Mouse (Mus musculus) lung, embryonic 16.5 days (tissue): ENCODE results near the gene Smim12. TPM values are rescaled to one million over a fixed set of nuclear protein-coding genes. Genes with fewer than 3 reads are reported as not detected.

Experiments used
- ATAC-seq: fragments of 200-750 bp; cut with Nextera tagmentation; 2 replicates; pipeline ENCODE4 v1.8.0; 2017; ENCODE audit warnings: low read depth, mild to moderate bottlenecking, moderate library complexity
- H3K27ac ChIP-seq: fragments of 300-500 bp; sonication (generic); 2 replicates; pipeline ENCODE4 v1.5.1; 2014; ENCODE audit warnings: mild to moderate bottlenecking, control low read depth, low read length
- H3K27me3 ChIP-seq: fragments of 300-500 bp; sonication (generic); 2 replicates; pipeline ENCODE4 v1.6.1; 2014; ENCODE audit warnings: low read depth, low read length, mixed read lengths; ENCODE audit not compliant: control insufficient read depth, insufficient read depth
- H3K36me3 ChIP-seq: fragments of 300-500 bp; sonication (generic); 2 replicates; pipeline ENCODE4 v1.6.1; 2014; ENCODE audit warnings: low read length; ENCODE audit not compliant: control insufficient read depth, insufficient read depth
- H3K4me1 ChIP-seq: fragments of 300-500 bp; sonication (generic); replicated peaks from 2 replicates; pipeline ENCODE4 v1.6.1; 2014; ENCODE audit warnings: low read length, mixed read lengths; ENCODE audit not compliant: control insufficient read depth, insufficient read depth
- H3K4me2 ChIP-seq: fragments of 300-500 bp; sonication (generic); 2 replicates; pipeline ENCODE4 v1.6.1; 2014; ENCODE audit warnings: low read depth, low read length, control low read depth
- H3K4me3 ChIP-seq: fragments of 300-500 bp; sonication (generic); 2 replicates; pipeline ENCODE4 v1.5.1; 2014; ENCODE audit warnings: mild to moderate bottlenecking, low read length, control low read depth
- H3K9ac ChIP-seq: fragments of 300-500 bp; sonication (generic); 2 replicates; pipeline ENCODE4 v1.6.1; 2014; ENCODE audit warnings: low read length, control low read depth
- H3K9me3 ChIP-seq: fragments of 300-500 bp; sonication (generic); 2 replicates; pipeline ENCODE4 v1.6.1; 2016; ENCODE audit warnings: low read length; ENCODE audit not compliant: control insufficient read depth
- WGBS: fragments of 180-500 bp; shearing (Covaris S2); extraction: QIAGEN DNeasy Blood & Tissue Kit; methylation state at CpG from one replicate; pipeline ENCODE4 v1.1.7; 2014; 5-methylcytosine and 5-hydroxymethylcytosine counted together
- polyA plus RNA-seq: library from polyadenylated mRNA; unstranded; fragments of >200 nt; fragmentation: Nextera tagmentation; extraction: Ambion mirVana; gene quantifications from 2 replicates; pipeline ENCODE4 v1.2.1, GENCODE M21; 2015

Smim12 gene
- polyA plus RNA-seq, 1 experiment from 2014 or later, result 64.5 TPM

DNA sequence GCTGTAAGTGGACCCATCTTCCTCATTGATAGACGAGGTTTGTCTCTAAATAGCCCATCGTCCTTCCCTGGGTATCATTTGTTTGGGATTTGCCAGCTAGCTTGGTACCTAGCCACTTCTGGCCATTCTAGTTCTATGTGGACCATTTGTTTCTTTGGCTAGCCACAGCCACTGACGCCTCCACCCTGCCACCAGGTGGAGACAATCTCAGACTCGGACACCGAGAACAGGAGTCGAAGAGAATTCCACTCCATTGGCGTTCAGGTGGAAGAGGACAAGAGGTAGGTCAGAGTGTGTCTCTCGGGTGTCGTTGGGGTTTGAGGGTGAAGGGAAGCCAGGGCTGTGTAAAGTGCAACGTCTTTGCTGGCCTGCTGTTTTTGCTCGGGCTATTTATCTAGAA lies 28.5 kb upstream of the Smim12 start:
- Histone ChIP-seq H3K27ac (no peak overlapping the region), H3K9me3 (no peaks in the 10 kb centered on the region), H3K4me2 (no peak overlapping the region), H3K27me3 (peaks cover 18% of the 10 kb centered on the region), H3K36me3 (no peaks in the 10 kb centered on the region), H3K9ac (no peak overlapping the region), H3K4me3 (no peak overlapping the region), H3K4me1 (no peaks in the 10 kb centered on the region)
- no peak for ATAC-seq
- 42% methylated on average over 11 of the region's 11 CpGs for WGBS

DNA sequence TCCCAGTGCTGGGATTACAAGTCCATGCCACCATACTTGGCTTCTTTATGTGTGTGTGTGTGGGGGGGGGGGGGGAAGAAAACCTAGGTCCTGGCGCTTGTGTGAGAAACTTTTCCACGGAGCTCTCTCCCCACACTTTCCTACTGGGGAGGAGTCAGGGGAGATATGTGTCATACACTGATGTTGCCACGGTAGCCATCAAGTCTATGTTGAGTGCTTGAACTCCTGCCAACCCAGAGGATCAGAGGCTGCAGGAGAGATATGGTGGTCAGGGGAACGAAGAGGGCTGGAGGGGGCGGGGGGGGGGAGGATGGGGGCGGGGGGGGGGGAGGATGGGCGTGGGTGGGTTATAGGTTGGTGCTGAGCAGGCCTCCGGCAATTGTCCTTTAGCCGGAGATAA lies 27.8 kb upstream of the Smim12 start:
- Histone ChIP-seq H3K4me1 (no peaks in the 10 kb centered on the region), H3K4me3 (no peak overlapping the region), H3K9ac (no peak overlapping the region), H3K36me3 (no peaks in the 10 kb centered on the region), H3K27me3 (peaks cover 18% of the 10 kb centered on the region), H3K4me2 (no peak overlapping the region), H3K27ac (no peak overlapping the region), H3K9me3 (no peaks in the 10 kb centered on the region)
- no peak for ATAC-seq
- WGBS, result 41% methylated on average over 6 of the region's 9 CpGs

DNA sequence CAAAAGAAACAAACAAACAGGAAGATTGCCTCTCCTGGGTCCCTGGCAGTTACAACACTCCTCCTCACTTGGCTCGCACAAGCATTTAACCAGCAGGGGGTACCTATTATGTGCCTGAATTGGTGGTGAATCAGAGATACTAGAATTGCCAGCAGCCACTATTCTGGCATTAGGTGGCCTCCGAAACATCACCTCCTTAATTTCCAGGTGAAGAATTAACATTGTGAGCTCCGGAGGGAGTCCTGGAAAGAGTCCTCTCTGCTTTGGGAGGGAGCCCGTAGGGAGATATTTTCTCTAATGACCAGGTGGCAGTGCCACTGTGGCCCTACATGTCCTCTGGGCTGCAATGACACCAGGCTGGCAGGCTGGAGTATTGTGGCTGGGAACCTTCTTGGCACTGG lies 27.3 kb upstream of the Smim12 start:
- no peaks in the 10 kb centered on the region for H3K4me1 ChIP-seq
- no peaks in the 10 kb centered on the region for H3K9me3 ChIP-seq
- 70% methylated on average over 4 of the region's 4 CpGs for WGBS
- no peak for ATAC-seq
- H3K36me3 ChIP-seq, result no peaks in the 10 kb centered on the region
- no peak overlapping the region for H3K4me2 ChIP-seq
- no peak overlapping the region for H3K27ac ChIP-seq
- no peak overlapping the region for H3K4me3 ChIP-seq
- H3K27me3 ChIP-seq, result peaks cover 18% of the 10 kb centered on the region
- no peak overlapping the region for H3K9ac ChIP-seq

DNA sequence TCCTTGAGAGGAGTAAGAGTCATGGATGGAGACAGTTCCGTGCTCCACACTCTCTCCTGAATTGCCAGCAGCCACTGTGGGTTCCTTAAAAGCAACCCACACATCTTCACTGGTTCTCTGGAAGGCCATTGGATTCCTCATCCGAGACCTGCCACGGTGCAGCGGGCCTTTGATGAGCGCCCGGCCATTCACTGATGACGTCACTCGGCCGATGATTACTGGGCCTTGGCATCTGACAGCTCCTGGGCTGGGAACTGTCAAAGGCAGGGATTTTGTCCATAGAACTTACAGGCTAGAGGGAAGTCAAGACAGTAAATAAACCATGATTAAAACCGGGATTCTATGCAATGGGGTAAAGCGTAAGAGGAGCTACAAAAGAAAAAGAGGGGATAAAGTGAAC lies 26.5 kb upstream of the Smim12 start:
- Histone ChIP-seq H3K9ac (no peak overlapping the region), H3K27ac (no peak overlapping the region), H3K9me3 (no peaks in the 10 kb centered on the region), H3K4me1 (no peaks in the 10 kb centered on the region), H3K27me3 (peaks cover 18% of the 10 kb centered on the region), H3K36me3 (no peaks in the 10 kb centered on the region), H3K4me2 (no peak overlapping the region), H3K4me3 (no peak overlapping the region)
- ATAC-seq, result no peak
- 70% methylated on average over 11 of the region's 11 CpGs for WGBS

DNA sequence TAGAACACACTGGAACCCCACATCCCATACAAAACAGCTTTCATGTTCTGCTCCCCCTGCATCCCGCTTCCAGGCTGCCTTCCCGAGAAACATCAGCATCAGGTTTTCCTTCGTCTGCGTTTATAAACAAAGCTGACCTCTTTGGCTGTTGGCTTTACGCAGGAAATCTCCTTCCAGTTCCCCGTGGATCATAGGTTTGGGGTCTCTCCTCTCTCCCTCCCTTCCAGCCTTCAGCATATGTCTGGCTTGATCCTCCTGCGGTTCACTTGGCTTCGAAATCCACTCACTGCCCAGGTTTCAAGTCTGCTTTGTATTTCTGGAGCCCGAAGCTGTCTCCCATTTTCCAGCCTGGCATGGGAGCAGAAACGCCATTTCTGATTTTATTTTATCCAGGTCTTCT lies 20.3 kb upstream of the Smim12 start:
- Histone ChIP-seq H3K9ac (no peak overlapping the region), H3K4me3 (no peak overlapping the region), H3K4me2 (no peak overlapping the region), H3K36me3 (no peaks in the 10 kb centered on the region), H3K27me3 (peaks cover 35% of the 10 kb centered on the region), H3K4me1 (no peaks in the 10 kb centered on the region), H3K27ac (no peak overlapping the region), H3K9me3 (no peaks in the 10 kb centered on the region)
- 27% methylated on average over 10 of the region's 10 CpGs for WGBS
- ATAC-seq, result no peak

DNA sequence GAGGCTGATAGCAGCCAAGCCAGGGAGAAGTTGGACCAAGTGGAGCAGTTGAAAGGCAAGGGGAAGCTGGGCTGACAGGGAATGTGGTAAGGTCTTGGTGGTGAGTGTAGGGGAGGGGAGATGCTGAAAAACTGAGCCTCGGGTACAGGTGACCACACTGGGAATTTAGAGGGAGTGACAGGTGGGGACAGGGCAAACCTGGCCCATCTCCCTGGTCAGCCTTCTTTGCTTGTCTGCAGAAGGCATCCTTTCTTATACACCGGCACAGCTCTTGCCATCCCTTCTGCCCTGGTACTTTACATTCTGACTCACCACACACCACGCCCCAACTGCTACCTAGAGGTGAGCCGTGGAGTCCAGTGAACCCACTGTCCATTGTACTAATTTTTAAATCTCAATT lies 19.8 kb upstream of the Smim12 start:
- Histone ChIP-seq H3K4me3 (no peak overlapping the region), H3K9ac (no peak overlapping the region), H3K36me3 (no peaks in the 10 kb centered on the region), H3K27me3 (peaks cover 35% of the 10 kb centered on the region), H3K9me3 (no peaks in the 10 kb centered on the region), H3K27ac (no peak overlapping the region), H3K4me2 (no peak overlapping the region), H3K4me1 (no peaks in the 10 kb centered on the region)
- ATAC-seq, result no peak
- WGBS, result 57% methylated on average over 4 of the region's 4 CpGs

DNA sequence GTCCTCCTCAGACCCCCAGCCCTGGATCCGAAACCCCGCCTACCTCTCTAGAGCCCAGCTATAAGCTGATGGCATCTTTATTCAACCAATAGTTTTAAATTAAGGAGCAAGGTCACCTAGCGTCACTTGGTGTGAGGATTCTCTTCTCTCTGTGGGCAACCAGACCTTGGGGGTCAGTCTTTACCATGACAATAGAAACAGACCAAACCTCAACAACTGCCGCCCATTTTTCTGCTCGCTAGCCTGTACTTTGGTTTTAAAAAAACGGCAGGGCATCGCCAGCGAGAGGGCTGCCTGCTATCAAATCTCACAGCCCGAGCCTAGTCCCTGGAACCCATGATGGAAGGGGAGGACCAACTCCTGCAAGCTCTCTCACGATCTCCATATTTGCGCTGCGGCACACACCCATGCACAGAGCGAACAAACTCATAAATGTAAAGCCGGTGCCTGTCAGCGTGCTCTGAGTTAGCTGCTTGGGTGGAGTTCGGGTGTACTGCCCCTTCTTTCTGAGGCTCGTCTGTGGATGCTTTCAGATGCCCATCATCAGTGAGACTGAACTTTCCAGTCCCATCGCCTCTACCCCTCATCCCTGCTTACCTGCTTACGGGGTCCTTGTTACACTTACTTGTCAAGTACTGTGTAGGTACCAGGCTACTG lies 19.0 kb upstream of the Smim12 start:
- WGBS, result 25% methylated on average over 19 of the region's 19 CpGs
- ATAC-seq, result no peak
- Histone ChIP-seq H3K4me1 (no peaks in the 10 kb centered on the region), H3K9me3 (no peaks in the 10 kb centered on the region), H3K36me3 (no peaks in the 10 kb centered on the region), H3K27me3 (peaks cover 35% of the 10 kb centered on the region), H3K27ac (no peak overlapping the region), H3K9ac (no peak overlapping the region), H3K4me2 (no peak overlapping the region), H3K4me3 (no peak overlapping the region)

DNA sequence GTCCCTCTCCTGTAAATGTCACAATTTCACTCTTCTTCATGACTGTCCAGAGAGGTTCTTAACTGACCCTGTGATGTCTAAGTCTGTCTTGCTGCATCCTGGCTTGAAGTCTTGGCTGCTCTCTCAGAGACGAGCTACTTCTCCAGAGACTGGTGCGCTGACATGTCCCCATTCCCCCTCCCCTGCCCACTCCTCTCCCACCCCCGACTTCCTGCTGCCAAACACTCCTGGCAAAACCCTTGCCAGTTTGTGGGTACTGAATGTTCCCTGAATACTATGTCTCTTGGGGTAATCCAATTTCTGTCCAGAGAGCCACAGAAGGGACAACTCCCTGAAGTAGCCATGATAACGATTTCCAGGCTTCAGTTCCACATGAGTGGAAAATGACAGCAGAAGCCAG lies 17.5 kb upstream of the Smim12 start:
- Histone ChIP-seq H3K4me2 (no peak overlapping the region), H3K36me3 (no peaks in the 10 kb centered on the region), H3K9ac (no peak overlapping the region), H3K4me1 (no peaks in the 10 kb centered on the region), H3K4me3 (no peak overlapping the region), H3K27ac (no peak overlapping the region), H3K27me3 (peaks cover 35% of the 10 kb centered on the region), H3K9me3 (no peaks in the 10 kb centered on the region)
- no peak for ATAC-seq
- WGBS, result 43% methylated on average over 4 of the region's 4 CpGs

DNA sequence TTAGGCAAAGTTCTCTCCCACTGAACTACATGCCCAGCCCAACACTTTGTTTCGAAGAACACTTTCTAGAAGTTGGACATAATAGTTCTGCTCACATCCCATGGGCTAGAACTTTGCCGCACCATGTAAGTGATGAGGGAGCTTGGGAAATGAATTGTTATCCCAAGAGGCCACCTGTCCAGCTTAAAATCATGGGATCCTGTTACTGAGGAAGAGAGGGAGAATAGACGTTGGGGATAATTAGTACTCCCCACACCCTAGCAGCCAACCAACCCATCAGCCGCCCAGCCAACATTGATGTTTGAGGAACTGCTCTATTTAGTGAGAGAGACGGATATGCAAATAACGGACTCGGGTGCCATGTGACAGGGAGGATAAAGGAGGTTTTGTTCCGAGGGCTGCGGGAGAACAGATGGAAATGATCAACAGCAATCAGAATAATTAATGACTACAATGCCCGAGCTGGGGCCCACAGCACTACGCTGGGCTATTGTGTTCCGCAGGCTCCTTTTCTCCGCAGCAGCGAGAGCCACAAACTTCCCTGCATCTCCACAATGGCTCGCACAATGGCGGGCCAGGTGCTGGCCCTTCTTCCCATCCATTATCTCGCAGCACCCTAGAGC lies 16.4 kb upstream of the Smim12 start:
- Histone ChIP-seq H3K27ac (no peak overlapping the region), H3K4me2 (no peak overlapping the region), H3K4me1 (no peaks in the 10 kb centered on the region), H3K9me3 (no peaks in the 10 kb centered on the region), H3K9ac (no peak overlapping the region), H3K4me3 (no peak overlapping the region), H3K27me3 (peaks cover 35% of the 10 kb centered on the region), H3K36me3 (no peaks in the 10 kb centered on the region)
- no peak for ATAC-seq
- 19% methylated on average over 17 of the region's 17 CpGs for WGBS
